Mouse (Mus musculus) CH12.LX (cell line): ENCODE measurements around the gene Fbxo30. TPM values are rescaled to one million over a fixed set of nuclear protein-coding genes. Genes with fewer than 3 reads are reported as not detected.
"Not testable (repeated sequence)": the region's sequence is repeated elsewhere in the genome, so short reads cannot be mapped to it uniquely, and the experiment has no call there.

Experiments used
- DNase-seq: peaks from one replicate; pipeline ENCODE4 v3.0.0-alpha.2; 2013; ENCODE audit errors: extremely low read depth
- H3K27ac ChIP-seq: 2 replicates; pipeline ENCODE4 v1.5.1; 2012; ENCODE audit warnings: low read depth, mild to moderate bottlenecking, control low read depth, moderate library complexity; ENCODE audit not compliant: insufficient read depth
- H3K27me3 ChIP-seq: replicated peaks from 2 replicates; pipeline ENCODE3; 2012; ENCODE audit warnings: inconsistent platforms
- H3K36me3 ChIP-seq, 2 experiments: replicated peaks in 1 of 2; 2 replicates each; pipeline versions ENCODE3 to v1.6.1; 2012; ENCODE audit warnings: inconsistent platforms in 1 of 2, low read length in 1 of 2, mild to moderate bottlenecking in 1 of 2, mixed read lengths in 1 of 2, moderate library complexity in 1 of 2; ENCODE audit not compliant: control insufficient read depth in 1 of 2, insufficient read depth in 1 of 2
- H3K4me1 ChIP-seq, 2 experiments: 2 replicates each; pipeline ENCODE4 v1.6.1; 2012; ENCODE audit warnings: inconsistent platforms in 1 of 2, moderate library complexity in 1 of 2; ENCODE audit not compliant: insufficient read depth in 2 of 2, control insufficient read depth in 1 of 2
- H3K4me2 ChIP-seq: 2 replicates; pipeline ENCODE4 v1.6.1; 2012; ENCODE audit warnings: low read depth, mild to moderate bottlenecking, control low read depth; ENCODE audit not compliant: poor library complexity, insufficient read depth, severe bottlenecking
- H3K4me3 ChIP-seq, 3 experiments: fragments of 150-350 bp in 1 of 3; sonication (generic) in 1 of 3; replicated peaks in 1 of 3; 2 replicates each; pipeline versions ENCODE3 to v1.5.1; 2011 to 2012; ENCODE audit warnings: low read depth in 2 of 3, low read length in 2 of 3, mild to moderate bottlenecking in 2 of 3, moderate library complexity in 2 of 3, control low read depth in 1 of 3, improper control_type of control experiment in 1 of 3, inconsistent platforms in 1 of 3, mixed read lengths in 1 of 3; ENCODE audit not compliant: poor library complexity in 1 of 3
- H3K79me2 ChIP-seq: replicated peaks from 2 replicates; pipeline ENCODE4 v1.6.1; 2012; ENCODE audit warnings: mild to moderate bottlenecking, moderate library complexity; ENCODE audit not compliant: control insufficient read depth, poor library complexity, insufficient read depth, severe bottlenecking; ENCODE audit errors: extremely low read depth
- H3K9ac ChIP-seq: 2 replicates; pipeline ENCODE4 v1.6.1; 2012; ENCODE audit warnings: low read depth, mild to moderate bottlenecking, control low read depth, moderate library complexity; ENCODE audit not compliant: insufficient read depth
- H3K9me3 ChIP-seq: replicated peaks from 2 replicates; pipeline ENCODE3; 2012; ENCODE audit warnings: low read length, inconsistent platforms, mixed read lengths
- BHLHE40 ChIP-seq: IDR thresholded peaks from 2 replicates; pipeline ENCODE4 v1.6.1; 2011; ENCODE audit warnings: mild to moderate bottlenecking, low read depth, low read length, improper control_type of control experiment
- CHD1 ChIP-seq: IDR thresholded peaks from 2 replicates; pipeline ENCODE4 v1.6.1; 2012; ENCODE audit warnings: low read depth, low read length, improper control_type of control experiment, inconsistent platforms
- CHD2 ChIP-seq: IDR thresholded peaks from 2 replicates; pipeline ENCODE4 v1.6.1; 2011; ENCODE audit warnings: low read length, improper control_type of control experiment
- ELF1 ChIP-seq: IDR thresholded peaks from 2 replicates; pipeline ENCODE4 v1.6.1; 2014; ENCODE audit warnings: low read depth, mild to moderate bottlenecking, inconsistent platforms, low read length, improper control_type of control experiment
- JUN ChIP-seq: IDR thresholded peaks from 2 replicates; pipeline ENCODE4 v1.6.1; 2011; ENCODE audit warnings: low read depth, mild to moderate bottlenecking, low read length, improper control_type of control experiment, moderate library complexity; ENCODE audit not compliant: insufficient read depth
- MAFK ChIP-seq: IDR thresholded peaks from 2 replicates; pipeline ENCODE4 v1.6.1; 2011; ENCODE audit warnings: low read length, improper control_type of control experiment; ENCODE audit not compliant: insufficient replicate concordance
- MEF2A ChIP-seq: IDR thresholded peaks from 2 replicates; pipeline ENCODE4 v1.6.1; 2014; ENCODE audit warnings: low read depth, mild to moderate bottlenecking, inconsistent platforms, low read length, improper control_type of control experiment, borderline replicate concordance
- MYC ChIP-seq: IDR thresholded peaks from 2 replicates; pipeline ENCODE4 v1.6.1; 2011; ENCODE audit warnings: low read depth, mild to moderate bottlenecking, improper control_type of control experiment, low read length
- NELFE ChIP-seq: IDR thresholded peaks from 2 replicates; pipeline ENCODE4 v1.6.1; 2011; ENCODE audit warnings: low read depth, low read length, improper control_type of control experiment
- NRF1 ChIP-seq: IDR thresholded peaks from 2 replicates; pipeline ENCODE4 v1.6.1; 2014; ENCODE audit warnings: low read depth, mild to moderate bottlenecking, inconsistent platforms, low read length, improper control_type of control experiment, moderate library complexity
- POLR2A ChIP-seq: IDR thresholded peaks from 2 replicates; pipeline ENCODE4 v1.6.1; 2011; ENCODE audit warnings: low read depth, mild to moderate bottlenecking, improper control_type of control experiment, low read length
- POLR2AphosphoS2 ChIP-seq: IDR thresholded peaks from 2 replicates; pipeline ENCODE4 v1.6.1; 2011; ENCODE audit warnings: low read depth, low read length, improper control_type of control experiment
- RAD21 ChIP-seq: IDR thresholded peaks from 2 replicates; pipeline ENCODE4 v1.6.1; 2011; ENCODE audit warnings: low read depth, mild to moderate bottlenecking, low read length, improper control_type of control experiment, moderate library complexity
- RCOR1 ChIP-seq: conservative IDR thresholded peaks from 2 replicates; pipeline ENCODE4 v1.6.1; 2012; ENCODE audit warnings: low read depth, mild to moderate bottlenecking, inconsistent platforms, low read length, improper control_type of control experiment
- SIN3A ChIP-seq: IDR thresholded peaks from 2 replicates; pipeline ENCODE4 v1.6.1; 2012; ENCODE audit warnings: low read length, improper control_type of control experiment, inconsistent platforms
- SMC3 ChIP-seq: IDR thresholded peaks from 2 replicates; pipeline ENCODE4 v1.6.1; 2011; ENCODE audit warnings: low read depth, low read length, improper control_type of control experiment
- TBP ChIP-seq: conservative IDR thresholded peaks from 2 replicates; pipeline ENCODE4 v1.6.1; 2011; ENCODE audit warnings: low read depth, low read length, improper control_type of control experiment
- USF1 ChIP-seq: IDR thresholded peaks from 2 replicates; pipeline ENCODE4 v1.6.1; 2014; ENCODE audit warnings: low read depth, mild to moderate bottlenecking, inconsistent platforms, low read length, improper control_type of control experiment
- ZKSCAN1 ChIP-seq: IDR thresholded peaks from 2 replicates; pipeline ENCODE4 v1.6.1; 2012; ENCODE audit warnings: low read depth, inconsistent platforms, low read length, improper control_type of control experiment, borderline replicate concordance
- ZNF384 ChIP-seq: IDR thresholded peaks from 2 replicates; pipeline ENCODE4 v1.6.1; 2012; ENCODE audit warnings: low read depth, low read length, improper control_type of control experiment, inconsistent platforms
- dilution Hi-C: fragments of 300-500 bp; cut with MboI; formaldehyde crosslinking; loops from 2 replicates; pipeline ENCODE4 v1.14.3; 2020; ENCODE audit warnings: low sequenced_read_pairs; ENCODE audit not compliant: extremely low pct_unique_long_range_greater_than_20kb, extremely low pct_ligation_motif_present
- in situ Hi-C: fragments of 300-500 bp; cut with MboI; formaldehyde crosslinking; loops from 3 replicates; pipeline ENCODE4 v1.14.3; 2019; ENCODE audit warnings: low sequenced_read_pairs, low pct_ligation_motif_present, low pct_unique_long_range_greater_than_20kb, mixed read lengths
- polyA plus RNA-seq: library from polyadenylated mRNA; unstranded; fragments of >175 nt; gene quantifications from 2 replicates; pipeline ENCODE4 v1.2.1, GENCODE M21; 2012; ENCODE audit warnings: low read depth; ENCODE audit not compliant: insufficient read length
- total RNA-seq, 2 experiments: library from RNA; depleted of rRNA; stranded (reverse); fragments of 300-350 nt in 1 of 2; fragments of >200 nt in 1 of 2; gene quantifications; 2 replicates each; pipeline ENCODE4 v1.2.3; 2012 to 2014

Fbxo30 gene
- total and polyA plus RNA-seq, 3 experiments: 1.8 to 3.1 (median 2.6) TPM

GRCm38 (mm10) chr10:11250247-11250997 is 30.7 kb upstream of the Fbxo30 start:
- H3K9ac ChIP-seq: no peak overlapping the region
- no peak for DNase-seq
- no peaks in the 10 kb centered on the region for H3K27me3 ChIP-seq
- no peaks in the 10 kb centered on the region for H3K4me1 ChIP-seq
- H3K4me2 ChIP-seq: no peak overlapping the region
- in situ Hi-C loops (no loop called here), dilution Hi-C loops (no loop called here)
- H3K36me3 ChIP-seq: no peaks in the 10 kb centered on the region
- H3K79me2 ChIP-seq: no peaks in the 10 kb centered on the region
- no peak overlapping the region for H3K27ac ChIP-seq
- TF ChIP-seq SIN3A (no peak), NELFE (no peak), RAD21 (no peak), POLR2AphosphoS2 (no peak), CHD2 (no peak), NRF1 (no peak), MAFK (no peak), ZNF384 (no peak), JUN (no peak), USF1 (no peak), ZKSCAN1 (no peak), ELF1 (no peak), POLR2A (no peak), MYC (no peak), MEF2A (no peak), CHD1 (no peak), TBP (no peak), BHLHE40 (no peak), SMC3 (no peak), RCOR1 (no peak)
- no peaks in the 10 kb centered on the region for H3K9me3 ChIP-seq
- no peak overlapping the region for H3K4me3 ChIP-seq

- H3K27ac ChIP-seq, DNase-seq, H3K9me3 ChIP-seq, dilution Hi-C loops, H3K4me1 ChIP-seq, H3K79me2 ChIP-seq, H3K36me3 ChIP-seq, in situ Hi-C loops, H3K9ac ChIP-seq, H3K4me3 ChIP-seq, H3K27me3 ChIP-seq, H3K4me2 ChIP-seq: not testable (repeated sequence)
Observed at GRCm38 (mm10) chr10:11253581-11253980, 27.5 kb upstream of the Fbxo30 start.
